Mouse (Mus musculus): ENCODE measurements at regions not wholly inside any gene's neighbourhood (a gene's known extent, or its start where the extent isn't known, plus 50 kb on each side); places are given as distances from the start of the nearest gene placed in this dataset.

GRCm38 (mm10) chr15:6953970-6954791 is 79.4 kb upstream of the Osmr start:
- no peak overlapping the region for H3K9ac ChIP-seq (ENCODE audit: low read depth, low read length)
- no peak for ATAC-seq
- no peak overlapping the region for H3K4me3 ChIP-seq (ENCODE audit: low read depth, low read length)
- H3K27me3 ChIP-seq (replicated peaks; ENCODE audit: control insufficient read depth, insufficient read depth, low read length) = no peaks in the 10 kb centered on the region
- H3K36me3 ChIP-seq (ENCODE audit: control insufficient read depth, insufficient read depth) = no peaks in the 10 kb centered on the region
- no peaks in the 10 kb centered on the region for H3K4me1 ChIP-seq (replicated peaks; ENCODE audit: control insufficient read depth, insufficient read depth, low read length)
- 59% methylated on average over 9 of the region's 9 CpGs for WGBS
- no peak overlapping the region for H3K27ac ChIP-seq (ENCODE audit: low read depth, low read length)
- no peak for TF ChIP-seq CTCF (IDR thresholded peaks at IDR 0.05; ENCODE audit: low read depth)
- H3K4me2 ChIP-seq (replicated peaks; ENCODE audit: low read depth) = no peak overlapping the region
- H3K9me3 ChIP-seq (ENCODE audit: control insufficient read depth) = no peaks in the 10 kb centered on the region

GRCm38 (mm10) chr15:6959911-6960310 is 85.1 kb upstream of the Osmr start:
- 93% methylated on average over 8 of the region's 8 CpGs for WGBS
- Histone ChIP-seq H3K36me3 (ENCODE audit: control insufficient read depth, insufficient read depth) (no peaks in the 10 kb centered on the region), H3K4me2 (replicated peaks; ENCODE audit: low read depth) (no peak overlapping the region), H3K27ac (ENCODE audit: low read depth, low read length) (no peak overlapping the region), H3K4me1 (replicated peaks; ENCODE audit: control insufficient read depth, insufficient read depth, low read length) (no peaks in the 10 kb centered on the region), H3K4me3 (ENCODE audit: low read depth, low read length) (no peak overlapping the region), H3K9ac (ENCODE audit: low read depth, low read length) (no peak overlapping the region), H3K9me3 (ENCODE audit: control insufficient read depth) (no peaks in the 10 kb centered on the region), H3K27me3 (replicated peaks; ENCODE audit: control insufficient read depth, insufficient read depth, low read length) (no peaks in the 10 kb centered on the region)
- no peak for TF ChIP-seq CTCF (IDR thresholded peaks at IDR 0.05; ENCODE audit: low read depth)
- no peak for ATAC-seq

- no peaks in the 10 kb centered on the region for H3K36me3 ChIP-seq (ENCODE audit: control insufficient read depth, insufficient read depth)
- H3K9ac ChIP-seq (ENCODE audit: low read depth, low read length) = no peak overlapping the region
- no peak overlapping the region for H3K4me3 ChIP-seq (ENCODE audit: low read depth, low read length)
- ATAC-seq = no peak
- no peaks in the 10 kb centered on the region for H3K4me1 ChIP-seq (replicated peaks; ENCODE audit: control insufficient read depth, insufficient read depth, low read length)
- no peak overlapping the region for H3K4me2 ChIP-seq (replicated peaks; ENCODE audit: low read depth)
- no peaks in the 10 kb centered on the region for H3K27me3 ChIP-seq (replicated peaks; ENCODE audit: control insufficient read depth, insufficient read depth, low read length)
- 67% methylated on average over 11 of the region's 11 CpGs for WGBS
- no peaks in the 10 kb centered on the region for H3K9me3 ChIP-seq (ENCODE audit: control insufficient read depth)
- H3K27ac ChIP-seq (ENCODE audit: low read depth, low read length) = no peak overlapping the region
- no peak for TF ChIP-seq CTCF (IDR thresholded peaks at IDR 0.05; ENCODE audit: low read depth)
These were observed 86.3 kb upstream of the Osmr start for GRCm38 (mm10) chr15:6960753-6961746.

GRCm38 (mm10) chr15:6964635-6965034 is 89.9 kb upstream of the Osmr start:
- H3K36me3 ChIP-seq (ENCODE audit: control insufficient read depth, insufficient read depth) = no peaks in the 10 kb centered on the region
- no peak overlapping the region for H3K27ac ChIP-seq (ENCODE audit: low read depth, low read length)
- no peak overlapping the region for H3K4me2 ChIP-seq (replicated peaks; ENCODE audit: low read depth)
- H3K9me3 ChIP-seq (ENCODE audit: control insufficient read depth) = no peaks in the 10 kb centered on the region
- no peak for TF ChIP-seq CTCF (IDR thresholded peaks at IDR 0.05; ENCODE audit: low read depth)
- H3K27me3 ChIP-seq (replicated peaks; ENCODE audit: control insufficient read depth, insufficient read depth, low read length) = no peaks in the 10 kb centered on the region
- H3K4me1 ChIP-seq (replicated peaks; ENCODE audit: control insufficient read depth, insufficient read depth, low read length) = no peaks in the 10 kb centered on the region
- 69% methylated on average over 4 of the region's 4 CpGs for WGBS
- no peak overlapping the region for H3K4me3 ChIP-seq (ENCODE audit: low read depth, low read length)
- H3K9ac ChIP-seq (ENCODE audit: low read depth, low read length) = no peak overlapping the region
- no peak for ATAC-seq

GRCm38 (mm10) chr15:6965446-6965845 is 90.7 kb upstream of the Osmr start:
- Histone ChIP-seq H3K27me3 (replicated peaks; ENCODE audit: control insufficient read depth, insufficient read depth, low read length) (no peaks in the 10 kb centered on the region), H3K27ac (ENCODE audit: low read depth, low read length) (no peak overlapping the region), H3K4me3 (ENCODE audit: low read depth, low read length) (no peak overlapping the region), H3K4me1 (replicated peaks; ENCODE audit: control insufficient read depth, insufficient read depth, low read length) (no peaks in the 10 kb centered on the region), H3K36me3 (ENCODE audit: control insufficient read depth, insufficient read depth) (no peaks in the 10 kb centered on the region), H3K9ac (ENCODE audit: low read depth, low read length) (no peak overlapping the region), H3K9me3 (ENCODE audit: control insufficient read depth) (no peaks in the 10 kb centered on the region), H3K4me2 (replicated peaks; ENCODE audit: low read depth) (no peak overlapping the region)
- WGBS = 48% methylated on average over 4 of the region's 4 CpGs
- ATAC-seq = no peak
- no peak for TF ChIP-seq CTCF (IDR thresholded peaks at IDR 0.05; ENCODE audit: low read depth)

GRCm38 (mm10) chr15:6974410-6974809 is 99.6 kb upstream of the Osmr start:
- no peak for ATAC-seq
- Histone ChIP-seq H3K9me3 (ENCODE audit: control insufficient read depth) (no peaks in the 10 kb centered on the region), H3K27me3 (replicated peaks; ENCODE audit: control insufficient read depth, insufficient read depth, low read length) (peaks cover 6% of the 10 kb centered on the region; the same call in 1 of the 2 replicates), H3K36me3 (ENCODE audit: control insufficient read depth, insufficient read depth) (no peaks in the 10 kb centered on the region), H3K9ac (ENCODE audit: low read depth, low read length) (no peak overlapping the region), H3K4me2 (replicated peaks; ENCODE audit: low read depth) (no peak overlapping the region), H3K4me1 (replicated peaks; ENCODE audit: control insufficient read depth, insufficient read depth, low read length) (no peaks in the 10 kb centered on the region), H3K4me3 (ENCODE audit: low read depth, low read length) (no peak overlapping the region), H3K27ac (ENCODE audit: low read depth, low read length) (no peak overlapping the region)
- 51% methylated on average over 4 of the region's 4 CpGs for WGBS
- TF ChIP-seq CTCF (IDR thresholded peaks at IDR 0.05; ENCODE audit: low read depth) = no peak

Data from intestine, postnatal 0 days (tissue).